Mouse (Mus musculus): Measurements from ENCODE around the gene Rassf3.

Rassf3 gene

DNA sequence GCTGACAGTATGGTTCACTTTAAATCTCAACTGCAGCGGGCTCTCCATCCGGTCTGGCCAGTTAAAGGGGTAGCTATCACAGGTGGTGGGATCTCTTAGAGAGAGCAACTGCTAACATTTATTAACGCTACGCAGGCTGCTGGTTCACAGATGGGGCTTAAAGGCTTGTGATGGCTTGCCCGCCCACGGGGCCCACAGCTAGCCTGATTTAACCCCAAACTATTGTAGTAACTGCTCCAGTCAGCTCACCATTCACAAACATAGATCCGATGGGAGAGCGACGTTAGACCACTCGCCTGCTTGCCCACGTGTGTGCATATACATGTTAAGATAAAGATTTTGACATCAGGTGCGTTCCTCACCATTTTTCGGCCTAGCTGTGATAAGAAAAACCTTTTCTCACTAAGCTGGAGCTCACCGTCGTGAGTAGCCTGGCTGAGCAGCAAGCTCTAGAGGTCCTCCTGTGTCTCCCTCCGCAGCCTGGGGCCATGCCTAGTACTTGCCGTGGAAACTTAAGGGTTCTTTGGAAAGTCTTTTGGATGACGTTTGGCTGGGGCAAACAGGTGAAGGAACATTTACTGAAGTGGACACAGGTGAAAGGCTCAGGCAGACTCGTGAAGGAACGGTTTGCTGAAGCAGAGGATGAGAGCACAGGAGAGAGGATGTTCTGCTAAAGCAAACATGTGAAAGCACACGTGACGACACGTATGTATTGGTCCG lies 13.8 kb downstream of the Rassf3 start:
- DNase-seq (ENCODE audit: low spot score in 2 of 2): no peak

DNA sequence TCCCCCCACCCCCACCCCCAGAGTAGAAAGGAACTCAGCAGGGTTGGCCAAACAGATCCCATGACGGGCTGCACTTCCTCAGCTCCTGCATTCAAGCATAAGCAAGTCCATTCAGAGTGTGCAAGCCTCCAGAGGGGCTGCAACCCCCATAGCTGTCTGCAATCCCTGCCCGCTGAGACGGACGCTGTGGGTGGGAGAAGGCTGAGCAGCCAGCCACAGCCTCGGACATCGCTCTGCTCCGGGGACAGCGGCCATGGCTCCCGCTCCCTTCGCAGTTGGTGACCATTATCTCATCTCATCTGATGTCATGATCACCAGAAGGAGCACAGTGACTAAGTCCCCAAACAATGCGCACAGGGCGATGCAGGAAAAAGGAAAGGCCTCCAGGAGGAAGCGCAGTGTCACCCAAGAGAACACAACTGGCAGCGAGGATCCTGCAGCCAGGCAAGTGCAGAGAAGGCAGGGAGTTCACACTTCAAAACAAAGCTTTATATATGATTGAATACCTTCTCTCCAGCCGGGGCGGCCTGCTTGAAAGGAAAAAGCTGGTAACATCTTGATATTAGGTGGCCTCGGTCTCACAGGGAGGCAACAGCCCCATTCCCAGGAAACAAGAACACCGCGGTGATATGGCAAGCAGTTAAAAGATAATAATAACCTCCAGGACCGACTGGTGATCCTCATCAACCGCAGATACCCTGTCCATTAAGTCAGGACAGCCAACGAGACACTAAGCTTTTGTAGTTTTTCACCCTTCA lies 14.6 kb downstream of the Rassf3 start:
- DNase-seq (ENCODE audit: low spot score in 2 of 2): peak; percentile 56 to 59

DNA sequence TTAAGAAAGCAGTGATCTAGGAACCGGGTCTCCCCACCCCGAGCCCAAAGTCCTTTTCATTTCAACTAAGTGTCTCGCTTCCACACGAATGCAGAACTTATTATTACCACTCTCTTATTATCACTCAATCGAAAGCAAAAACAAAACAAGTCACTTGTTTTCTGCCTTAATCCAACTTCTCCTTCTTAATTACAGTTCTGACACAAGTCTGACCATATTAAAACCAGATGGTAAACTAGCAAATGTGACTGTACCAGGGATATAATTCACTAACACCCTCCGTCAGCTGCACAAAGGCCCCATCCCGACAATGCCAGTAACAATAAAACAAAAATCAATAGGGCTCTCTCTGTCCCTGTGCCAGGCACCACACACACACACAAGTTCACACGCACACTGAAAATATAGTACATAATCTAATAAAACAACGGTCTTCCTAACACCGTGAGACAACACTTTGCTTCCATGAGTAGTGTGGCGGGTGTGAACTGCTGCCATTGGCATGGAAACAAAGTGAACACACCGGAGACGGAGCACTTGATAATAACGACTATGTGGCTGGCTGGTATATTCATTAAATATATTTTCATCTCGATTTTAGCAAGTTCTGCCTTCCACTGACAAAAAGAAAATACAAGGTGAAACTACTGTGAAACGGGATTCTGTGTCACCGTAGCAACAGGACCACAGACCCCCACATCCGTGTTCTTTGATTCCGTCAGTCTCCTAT lies 16.9 kb downstream of the Rassf3 start:
- no peak for DNase-seq (ENCODE audit: low spot score in 2 of 2)

DNA sequence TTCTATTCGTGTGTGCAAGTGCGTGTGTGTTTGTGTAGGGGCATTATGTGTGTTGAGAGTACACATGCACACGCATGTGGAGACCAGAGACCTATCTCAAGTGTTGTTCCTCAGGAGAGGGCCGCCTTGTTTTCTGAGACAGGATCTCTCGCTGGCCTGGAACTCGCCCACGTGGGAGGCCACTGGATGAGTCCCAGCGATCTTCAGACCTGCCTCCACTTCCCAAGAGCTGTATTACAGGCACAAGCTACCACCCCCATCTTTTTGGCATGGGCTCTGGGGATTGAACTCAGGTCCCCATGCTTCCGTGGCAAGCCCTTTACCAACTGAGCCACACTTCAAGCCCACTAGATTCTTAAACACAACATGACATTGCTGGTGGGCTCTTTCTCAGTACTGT lies 17.7 kb downstream of the Rassf3 start:
- DNase-seq (ENCODE audit: low spot score in 2 of 2): no peak

DNA sequence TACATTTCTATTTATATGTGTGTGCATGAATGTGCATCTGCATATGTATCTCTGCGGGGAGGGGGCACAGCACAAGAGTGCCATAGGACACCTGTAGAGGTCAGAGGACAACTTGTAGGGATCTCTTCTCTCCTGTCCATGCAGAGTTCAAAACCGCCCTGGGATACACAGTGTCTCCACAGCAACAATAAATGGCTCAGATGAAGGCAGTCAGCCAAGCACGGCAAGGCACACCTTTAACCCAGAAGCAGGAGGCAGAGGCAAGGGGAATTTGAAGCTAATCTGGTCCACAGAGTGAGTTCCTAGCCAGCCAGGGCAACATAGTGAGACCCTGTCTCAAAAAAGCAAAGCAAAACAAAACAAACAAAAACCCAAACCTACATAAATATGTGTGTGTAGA lies 18.8 kb downstream of the Rassf3 start:
- DNase-seq (ENCODE audit: low spot score in 2 of 2): no peak

DNA sequence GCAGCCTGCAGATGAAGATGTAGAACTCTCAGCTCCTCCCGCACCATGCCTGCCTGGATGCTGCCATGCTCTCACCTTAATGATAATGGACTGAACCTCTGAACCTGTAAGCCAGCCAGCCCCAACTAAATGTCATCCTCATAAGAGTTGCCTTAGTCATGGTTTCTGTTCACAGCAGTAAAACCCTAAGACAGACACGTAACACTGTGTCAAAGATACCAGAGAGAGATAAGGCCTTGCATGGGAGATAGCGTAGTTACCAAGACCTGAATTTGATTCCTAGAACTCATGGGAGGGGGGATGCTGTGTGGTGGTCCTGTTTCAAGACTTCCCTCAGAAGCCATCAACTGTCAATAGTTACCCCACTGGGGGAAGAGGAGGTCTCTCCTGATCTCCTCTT lies 20.6 kb downstream of the Rassf3 start:
- DNase-seq (ENCODE audit: low spot score in 2 of 2): no peak

DNA sequence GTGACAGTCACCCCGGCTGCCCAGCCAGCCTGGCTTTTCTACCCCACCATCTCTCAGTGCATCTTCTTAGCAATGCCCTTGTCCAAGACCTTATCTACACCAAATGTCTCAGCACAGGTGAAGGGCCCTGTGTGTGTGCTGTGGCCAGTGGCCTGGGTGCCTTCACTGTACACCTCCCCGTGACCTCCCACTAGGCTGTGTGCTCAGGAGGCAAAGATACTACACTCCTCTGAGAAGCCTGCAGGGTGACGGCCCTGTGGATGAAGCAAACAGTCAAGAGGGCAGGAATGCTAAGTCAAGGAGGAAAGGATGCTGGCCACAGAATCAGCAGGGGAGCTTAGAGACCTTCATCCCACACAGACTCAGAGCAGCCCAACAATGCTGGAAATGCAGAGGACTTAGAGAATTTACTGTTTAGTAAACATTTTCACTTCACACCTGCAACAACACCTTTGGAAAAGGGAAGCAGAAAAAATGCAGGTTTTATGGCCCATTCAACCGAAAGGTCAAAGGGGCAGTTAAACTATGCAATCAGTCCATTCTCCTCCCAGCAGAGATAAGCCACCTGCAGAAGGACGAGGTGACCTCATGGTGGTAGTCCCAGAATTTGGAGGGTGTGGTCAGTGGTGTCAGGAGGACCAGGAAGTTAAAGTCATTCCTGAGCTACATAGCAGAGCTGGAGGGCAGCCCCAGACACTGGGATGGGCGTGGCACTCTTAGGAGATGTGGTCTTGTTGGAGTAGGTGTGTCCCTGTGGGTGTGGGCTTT lies 21.3 kb downstream of the Rassf3 start:
- DNase-seq (ENCODE audit: low spot score in 2 of 2): no peak

DNA sequence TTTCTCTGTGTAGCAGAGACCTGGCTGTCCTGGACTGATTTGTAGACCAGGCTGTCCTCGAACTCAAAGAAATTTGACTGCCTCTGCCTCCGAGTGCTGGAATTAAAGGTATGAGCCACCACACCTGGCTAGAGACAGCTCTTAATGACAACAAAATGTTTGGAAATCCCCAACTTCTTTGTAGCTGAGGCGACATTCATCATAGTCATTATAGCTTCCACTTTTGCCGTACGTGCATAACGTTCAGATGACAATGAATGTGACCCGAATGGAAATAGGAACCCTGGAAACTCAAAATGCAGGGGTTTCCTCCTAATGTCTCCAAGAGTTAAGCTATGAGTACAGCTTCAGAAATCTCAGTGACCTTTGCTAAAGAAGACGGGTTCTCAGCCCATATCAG lies 22.1 kb downstream of the Rassf3 start:
- DNase-seq (ENCODE audit: low spot score in 2 of 2): no peak

DNA sequence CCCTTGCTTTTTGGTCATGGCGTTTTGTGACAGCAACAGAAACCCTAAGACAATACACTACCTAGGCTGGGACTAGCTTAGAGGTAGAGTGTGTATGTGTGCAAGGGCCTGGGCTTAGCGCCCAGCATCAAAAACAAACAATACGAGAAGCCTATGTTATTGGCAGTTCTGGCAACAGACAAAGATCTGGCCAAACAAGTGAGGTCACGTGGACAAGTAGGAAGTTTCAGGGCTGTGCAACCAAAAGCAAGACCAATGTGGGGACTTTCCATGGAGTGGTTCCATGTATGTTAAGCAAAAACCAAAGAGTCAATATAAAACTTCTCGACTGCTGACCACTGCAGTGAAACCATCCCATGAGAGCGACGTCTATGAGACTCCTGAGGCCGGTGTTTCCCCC lies 30.3 kb downstream of the Rassf3 start:
- DNase-seq (ENCODE audit: low spot score in 2 of 2): no peak

DNA sequence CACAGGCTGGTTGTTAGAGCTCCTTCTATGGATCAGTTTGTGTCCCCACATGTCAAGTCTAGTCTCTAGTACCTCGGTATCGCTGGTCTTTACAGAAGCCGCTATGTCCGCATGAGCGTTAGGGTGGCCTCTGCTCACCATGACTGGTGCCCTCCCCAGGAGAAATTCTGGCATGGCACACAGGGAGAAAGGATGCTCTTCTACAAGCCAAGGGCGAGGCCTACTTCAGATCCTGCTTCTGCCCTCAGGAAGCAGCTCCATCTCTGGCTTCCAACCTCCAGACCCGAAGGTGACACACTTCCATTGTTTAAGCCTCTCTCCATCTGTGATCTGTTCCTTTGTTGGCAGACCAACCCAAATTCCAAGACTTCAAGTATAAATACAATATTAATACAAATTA lies 31.9 kb downstream of the Rassf3 start:
- peak in 1 of 2 experiments; percentile 58 for DNase-seq (ENCODE audit: low spot score in 2 of 2)

DNA sequence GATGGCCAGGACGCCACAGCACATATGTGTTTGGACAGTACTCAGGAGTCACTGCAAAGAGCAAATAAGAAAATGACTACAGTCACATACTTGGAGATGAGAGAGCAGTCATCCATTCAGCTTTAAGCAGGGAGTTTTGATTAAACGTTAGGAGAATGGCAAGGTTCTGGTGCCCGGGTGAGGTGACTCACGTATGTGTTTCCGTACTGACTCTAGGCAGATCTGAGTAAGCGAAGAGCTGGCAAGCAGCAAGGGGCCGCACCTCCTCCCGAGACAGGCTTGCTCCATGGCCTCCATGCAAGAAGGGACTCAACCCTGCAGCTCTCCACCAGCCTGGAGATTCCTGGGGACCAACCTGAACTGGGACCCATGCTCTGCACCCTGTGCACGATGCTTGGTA lies 32.4 kb downstream of the Rassf3 start:
- DNase-seq (ENCODE audit: low spot score in 2 of 2): no peak

DNA sequence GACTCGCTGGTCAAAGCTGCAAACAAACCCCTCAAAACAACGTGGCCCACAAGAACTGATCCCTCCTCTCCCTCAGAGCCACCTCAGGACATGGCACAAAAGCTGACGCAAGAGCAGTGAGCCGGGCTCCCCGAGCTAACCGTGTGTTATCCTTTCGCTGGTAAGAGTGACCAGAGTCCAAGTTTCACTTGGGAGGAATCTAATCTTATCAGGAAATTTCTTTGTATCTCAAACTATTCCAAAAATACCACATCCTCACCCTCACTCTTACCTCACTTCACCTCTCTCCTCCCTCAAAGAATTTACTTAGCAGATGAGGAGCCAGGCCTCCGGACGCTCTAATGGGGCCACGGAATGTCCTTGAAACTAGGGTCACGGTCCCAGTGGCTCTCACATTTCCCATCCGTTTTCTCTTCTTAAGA lies 36.8 kb downstream of the Rassf3 start:
- DNase-seq (ENCODE audit: low spot score in 2 of 2): peak; percentile 54 to 78

DNA sequence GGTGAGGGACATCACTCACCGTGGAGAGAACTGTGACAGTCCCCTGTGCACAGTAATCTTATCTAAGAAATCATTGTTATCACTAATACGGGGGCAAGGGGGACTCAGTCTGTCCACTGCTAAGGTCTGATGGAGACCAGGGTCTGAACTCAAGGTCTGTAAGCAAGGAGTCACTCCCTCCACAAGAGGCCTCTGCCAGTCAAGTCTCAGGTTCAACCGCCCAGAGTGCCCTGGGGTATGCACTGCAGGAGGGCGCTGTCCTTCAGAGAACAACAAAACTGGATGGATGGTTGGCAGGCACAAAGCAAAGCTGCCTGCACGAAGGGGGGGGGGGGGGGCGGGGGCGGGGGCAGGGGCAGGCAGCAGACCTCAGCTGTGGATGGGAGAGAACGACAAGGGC lies 38.0 kb downstream of the Rassf3 start:
- no peak for DNase-seq (ENCODE audit: low spot score in 2 of 2)

DNA sequence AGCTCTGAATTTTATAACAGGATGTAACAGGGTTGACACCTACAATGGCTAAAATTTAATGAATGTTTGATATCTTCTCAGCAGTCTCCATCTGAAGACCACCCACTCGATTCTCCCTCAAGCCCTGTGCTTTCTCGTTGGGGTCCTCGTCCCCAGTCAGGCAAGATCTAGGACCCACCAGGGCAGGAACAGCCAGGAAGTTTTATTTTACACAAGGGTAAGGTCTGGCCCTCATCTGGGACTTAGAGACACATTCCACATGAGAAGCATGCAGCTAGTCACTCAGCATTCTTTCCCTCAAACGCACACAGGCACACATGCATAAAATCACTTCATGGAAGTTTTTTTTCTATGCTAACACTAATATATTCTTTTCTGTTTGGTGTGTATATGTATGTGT lies 39.5 kb downstream of the Rassf3 start:
- no peak for DNase-seq (ENCODE audit: low spot score in 2 of 2)

DNA sequence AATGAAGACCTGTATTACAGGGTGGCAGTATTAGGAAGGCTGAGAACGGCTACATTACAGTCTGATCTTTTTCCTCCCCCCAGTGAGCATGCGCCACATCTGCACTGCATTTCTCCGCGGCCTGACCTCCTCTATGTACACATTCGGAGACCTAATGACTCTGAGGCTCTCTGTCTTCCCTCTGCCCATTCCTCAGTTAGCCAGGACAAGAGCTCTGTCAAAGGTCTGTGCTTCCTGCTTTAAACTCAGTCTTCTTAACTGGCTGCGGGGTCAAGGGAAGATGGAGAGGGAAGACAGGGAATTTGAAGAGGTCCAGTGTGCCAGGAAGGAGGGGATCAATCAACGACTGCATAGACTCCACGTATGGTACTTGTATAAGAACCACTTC lies 39.9 kb downstream of the Rassf3 start:
- DNase-seq (ENCODE audit: low spot score in 2 of 2): no peak

DNA sequence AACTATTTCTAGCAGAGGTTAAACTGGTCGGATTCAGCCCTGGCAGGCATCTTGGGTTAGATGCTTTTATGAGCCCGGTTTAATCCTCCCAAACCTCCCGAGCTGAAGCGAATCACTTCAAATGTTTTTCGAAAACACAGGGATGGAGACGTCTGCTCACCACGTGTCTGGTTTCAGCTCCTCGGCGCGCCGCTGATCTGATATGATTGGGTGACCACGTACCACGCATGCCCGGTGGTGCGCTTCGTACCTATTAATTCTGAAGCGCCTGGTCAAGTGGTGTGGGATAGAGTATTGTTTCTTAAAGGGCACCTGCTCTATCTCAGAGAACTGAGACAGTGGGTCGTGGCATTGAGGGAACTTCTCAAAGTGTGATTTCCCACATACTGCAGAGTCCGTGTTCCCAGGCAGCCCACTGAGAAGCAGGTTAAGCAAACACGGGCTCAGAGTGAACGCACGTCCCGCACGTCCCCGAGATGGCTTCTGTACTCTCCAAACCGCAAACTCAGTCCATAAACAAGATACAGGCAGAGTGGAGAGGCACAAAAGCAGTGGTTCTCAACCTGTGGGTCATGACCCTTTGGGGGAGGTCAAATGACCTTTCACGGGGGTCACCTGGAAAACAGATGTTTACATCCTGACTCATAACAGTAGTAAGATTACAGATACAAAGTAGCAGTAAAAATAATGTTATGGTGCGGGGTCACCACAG lies 40.4 kb downstream of the Rassf3 start:
- no peak for DNase-seq (ENCODE audit: low spot score in 2 of 2)

DNA sequence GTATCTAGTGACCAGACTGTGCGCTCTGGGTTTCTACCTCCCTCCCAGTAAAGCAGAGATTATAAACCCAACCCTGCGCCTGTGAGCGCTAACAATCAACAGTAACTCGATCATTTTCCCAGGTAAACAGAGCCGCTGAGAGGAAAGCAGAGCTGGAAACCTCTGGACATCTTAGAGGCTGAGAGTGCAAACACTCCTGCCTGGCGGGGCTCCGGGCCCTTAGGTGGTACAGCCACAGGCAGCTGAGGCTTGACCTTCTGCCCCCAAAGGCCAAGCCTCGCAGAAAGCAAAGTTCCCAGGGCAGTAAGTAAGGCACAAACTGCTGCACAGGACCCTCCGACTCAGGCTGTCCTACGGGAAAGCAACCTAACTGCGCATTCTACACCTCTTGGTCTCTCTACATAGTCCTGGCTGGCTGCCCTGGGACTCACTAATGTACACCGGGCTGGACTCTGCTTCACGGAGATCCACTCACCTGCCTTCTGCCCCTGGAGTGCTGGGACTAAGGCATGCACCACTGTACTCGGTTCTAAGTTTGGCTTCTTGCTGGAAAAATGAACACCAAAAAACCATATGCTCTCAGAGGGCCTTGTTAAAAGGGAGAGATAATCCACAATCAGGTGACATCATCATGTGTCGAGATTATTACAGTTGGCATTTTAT lies 41.6 kb downstream of the Rassf3 start:
- DNase-seq (ENCODE audit: low spot score in 2 of 2): no peak

DNA sequence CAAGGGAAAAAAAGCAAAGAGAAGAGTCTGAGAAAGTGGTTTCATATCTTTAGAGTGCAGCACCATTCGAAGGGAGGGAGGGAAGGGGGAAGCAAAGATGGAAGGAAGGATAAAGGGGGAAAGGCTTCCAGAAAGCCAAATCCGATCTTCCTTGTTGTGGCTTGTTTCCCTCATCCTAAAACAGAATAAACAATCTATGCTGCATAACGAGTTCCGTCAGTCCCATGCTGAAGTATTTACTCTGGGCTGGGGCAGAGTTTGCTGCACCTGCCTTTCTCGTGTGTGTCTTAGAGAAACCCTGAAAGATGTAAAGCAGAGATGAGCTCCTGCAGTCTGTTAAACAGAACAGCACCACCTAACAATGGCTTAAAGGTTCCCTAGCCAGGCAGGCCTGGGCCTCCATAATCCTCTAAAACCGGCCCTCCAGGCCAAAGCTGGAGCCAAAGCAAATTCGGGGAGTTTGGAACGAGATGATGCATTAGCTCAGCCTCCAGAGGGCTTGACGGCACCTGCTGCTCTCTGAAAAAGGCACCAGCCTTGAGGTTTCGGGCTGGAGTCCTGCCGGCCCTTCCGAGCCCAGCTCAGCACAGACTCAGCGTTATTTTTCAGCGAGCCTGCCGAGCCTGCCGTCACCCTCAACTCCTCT lies 43.4 kb downstream of the Rassf3 start:
- DNase-seq (ENCODE audit: low spot score in 2 of 2): no peak

DNA sequence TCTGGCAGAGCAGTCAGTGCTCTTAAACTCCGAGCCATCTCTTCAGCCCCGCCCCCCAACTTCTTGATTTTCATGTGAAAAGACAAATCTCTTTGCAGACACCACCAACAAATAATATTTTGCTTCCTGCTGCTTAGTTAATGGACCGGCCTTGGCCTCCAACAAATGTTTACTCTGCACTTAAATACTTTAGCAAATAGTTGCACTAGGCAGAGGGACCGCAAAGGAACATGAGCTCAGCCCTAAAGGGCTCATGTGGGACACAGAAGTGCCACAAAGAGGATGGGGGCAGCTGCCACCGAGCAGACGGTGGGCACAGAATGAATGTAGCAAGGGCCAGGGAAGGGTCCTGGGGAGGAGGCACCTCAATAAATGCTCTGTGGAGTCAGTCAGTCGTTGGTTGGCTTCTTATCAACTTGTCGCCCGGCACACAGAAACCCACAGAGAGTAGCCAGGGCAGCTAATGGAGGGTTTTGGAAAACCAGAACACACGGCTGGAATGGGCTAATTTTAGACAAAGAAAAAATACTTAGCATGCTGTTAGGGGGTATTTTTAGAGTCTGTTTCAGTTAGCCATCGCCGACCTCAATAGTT lies 44.0 kb downstream of the Rassf3 start:
- DNase-seq (ENCODE audit: low spot score in 2 of 2): peak in 1 of 2 experiments; percentile 55
